Mouse (Mus musculus) layer of hippocampus, adult 2 months (tissue): Measurements from ENCODE around the gene Zfp965. TPM values are rescaled to one million over a fixed set of nuclear protein-coding genes. Genes with fewer than 3 reads are reported as not detected.
"Not testable (repeated sequence)": the region's sequence is repeated elsewhere in the genome, so short reads cannot be mapped to it uniquely, and the experiment has no call there.

Experiments used
- DNase-seq, 2 experiments: peaks; one replicate each; pipeline ENCODE4 v3.0.0; 2022; ENCODE audit warnings: low spot score in 2 of 2
- H3K27ac ChIP-seq: fragments of 200-600 bp; 2 replicates; pipeline ENCODE4 v1.8.1; 2022
- H3K4me3 ChIP-seq: fragments of 200-600 bp; 2 replicates; pipeline ENCODE4 v1.8.1; 2022; ENCODE audit warnings: mild to moderate bottlenecking
- long read RNA-seq, 2 experiments: library from polyadenylated mRNA; stranded (forward); transcript quantifications; one replicate each; pipeline ENCODE4 v2.0.0; 2021; ENCODE audit warnings: borderline mapping rate in 2 of 2
- total RNA-seq, 2 experiments: library from RNA; stranded (reverse); gene quantifications; 2 replicates each; pipeline ENCODE4 v1.2.3; 2021

Gene Zfp965
- total RNA-seq, result 1 to 10 TPM; 4.8 to 5.0 TPM
- long read RNA-seq, experiment 1, partial matches to known transcripts, result 0 of 9 reads
- long read RNA-seq, experiment 1, other reads (novel, unspliced or antisense), result 7 of 9 reads
- long read RNA-seq, experiment 2, partial matches to known transcripts, result 0 of 2 reads
- long read RNA-seq, experiment 2, other reads (novel, unspliced or antisense), result 1 of 2 reads

- not testable (repeated sequence) for H3K4me3 ChIP-seq, DNase-seq, H3K27ac ChIP-seq
Observed at GRCm38 (mm10) chr2:175469685-175470084, at the start of gene Zfp965. Gene Zfp965 (plus strand): TSS chr2:175469985.

GRCm38 (mm10) chr2:175435707-175436106 lies 34.1 kb upstream of the Zfp965 start, which contains the start of gene Gm4724:
Gene Gm4724 (minus strand): TSS chr2:175435807.
- not testable (repeated sequence) for H3K4me3 ChIP-seq, DNase-seq, H3K27ac ChIP-seq

Other genes with a start within 250 kb of the Zfp965 start
- gene Gm14440, start 194.9 kb upstream of the Zfp965 start, total RNA-seq, result under 1 TPM in 1 of 2 experiments, not detected in 1; 0.59 TPM
- 10 to 100 TPM; 66.9 to 70.6 TPM for gene Gm4631, start 131.8 kb upstream of the Zfp965 start, total RNA-seq
- 1 to 10 TPM; 5.5 to 7.0 TPM for gene Zfp968, start 97.5 kb upstream of the Zfp965 start, total RNA-seq
- 10 to 100 TPM; 12.4 to 18.0 TPM for gene Gm4724, start 34.2 kb upstream of the Zfp965 start, total RNA-seq
- not detected for gene Gm11007, start 174.0 kb downstream of the Zfp965 start, total RNA-seq
- not detected for gene Zfp969, start 233.7 kb downstream of the Zfp965 start, total RNA-seq